Mouse (Mus musculus) G1E (cell line): ENCODE measurements around the gene Zfp282.

ENCODE experiments used
- CTCF ChIP-seq: IDR thresholded peaks from 2 replicates; pipeline ENCODE4 v1.5.1; 2012; ENCODE audit warnings: low read depth, low read length, inconsistent platforms, mixed read lengths
- GATA1 ChIP-seq: IDR thresholded peaks from 2 replicates; pipeline ENCODE4 v1.6.1; 2012; ENCODE audit warnings: borderline replicate concordance, low read length, inconsistent platforms, mixed read lengths
- GATA2 ChIP-seq: IDR thresholded peaks from 2 replicates; pipeline ENCODE4 v1.6.1; 2012; ENCODE audit warnings: low read depth, low read length, inconsistent platforms, borderline replicate concordance
- POLR2AphosphoS5 ChIP-seq: IDR thresholded peaks from 2 replicates; pipeline ENCODE4 v1.6.1; 2012; ENCODE audit warnings: low read depth, low read length, inconsistent platforms; ENCODE audit not compliant: insufficient replicate concordance
- TAL1 ChIP-seq: conservative IDR thresholded peaks from 2 replicates; pipeline ENCODE4 v1.6.1; 2012; ENCODE audit warnings: low read depth, low read length, inconsistent platforms, mixed read lengths

DNA sequence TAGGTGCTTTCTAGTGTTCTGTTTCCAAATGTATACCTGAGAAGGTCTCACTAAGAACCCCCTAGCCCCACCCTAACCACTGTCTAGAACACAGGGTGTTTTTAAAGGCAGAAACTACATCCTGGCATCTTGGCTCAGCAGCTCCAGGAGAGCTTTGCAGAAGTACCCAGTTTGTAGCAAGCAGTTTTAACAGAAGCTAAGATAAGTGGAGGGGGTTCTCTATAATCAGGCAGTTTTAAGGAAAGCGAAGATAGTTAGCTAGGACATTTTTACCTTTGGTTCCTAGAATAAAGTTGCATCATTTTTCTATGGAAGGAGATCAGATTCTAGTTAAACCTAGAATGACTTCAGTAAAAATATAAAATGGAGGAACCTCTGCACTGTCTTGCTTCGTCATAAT is 35.2 kb upstream of the Zfp282 start:
- TF ChIP-seq CTCF: no peak
- TF ChIP-seq GATA1: no peak
- TF ChIP-seq TAL1: no peak
- TF ChIP-seq POLR2AphosphoS5: no peak
- TF ChIP-seq GATA2: no peak
